Mouse (Mus musculus): ENCODE results near the gene Zfp568. TPM values are rescaled to one million over a fixed set of nuclear protein-coding genes. Genes with fewer than 3 reads are reported as not detected.
"Not testable (repeated sequence)": the region's sequence is repeated elsewhere in the genome, so short reads cannot be mapped to it uniquely, and the experiment has no call there.

Gene Zfp568
- polyA plus RNA-seq, 1 experiment from 2014 or later: 6.5 TPM

DNA sequence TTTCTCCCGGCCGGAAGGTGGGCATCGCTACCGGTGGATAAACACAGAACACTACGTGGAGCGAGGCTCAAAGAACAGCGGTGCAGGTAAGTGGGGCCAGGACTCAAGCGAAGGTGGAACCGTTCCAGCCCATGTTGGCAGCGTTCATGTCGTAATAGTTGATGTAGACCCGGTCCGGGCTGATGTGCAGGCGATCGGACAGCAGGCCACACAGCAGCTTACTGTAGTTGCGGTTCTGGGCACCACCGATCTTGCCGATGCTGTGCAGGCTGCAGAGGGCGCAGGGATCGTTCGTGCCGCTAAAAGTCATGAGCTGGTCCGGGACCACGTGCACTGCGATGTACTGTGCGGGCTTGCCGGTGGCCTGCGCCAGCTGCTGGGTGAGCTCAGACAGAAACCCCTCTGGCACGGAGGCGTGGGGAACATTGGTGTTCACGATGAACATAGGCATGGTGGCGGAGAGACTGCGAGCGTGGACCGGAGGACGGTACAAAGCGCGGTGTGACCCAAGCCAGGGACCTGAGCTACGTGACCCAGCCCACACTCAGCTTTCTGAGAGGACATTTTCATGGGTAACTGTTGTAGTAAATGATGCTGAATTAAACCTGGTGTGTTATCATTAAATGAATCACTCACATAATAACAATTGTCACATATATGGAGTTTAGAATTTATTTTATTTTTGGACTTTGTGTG, 18.5 kb upstream of the Zfp568 start:
- H3K4me1 ChIP-seq (replicated peaks); H3K9me3 ChIP-seq; H3K27me3 ChIP-seq; ATAC-seq (ENCODE audit: low read depth); H3K36me3 ChIP-seq; H3K4me3 ChIP-seq; H3K9ac ChIP-seq; H3K4me2 ChIP-seq; H3K27ac ChIP-seq (replicated peaks): not testable (repeated sequence)
- WGBS: 49% methylated on average over 39 of the region's 39 CpGs

DNA sequence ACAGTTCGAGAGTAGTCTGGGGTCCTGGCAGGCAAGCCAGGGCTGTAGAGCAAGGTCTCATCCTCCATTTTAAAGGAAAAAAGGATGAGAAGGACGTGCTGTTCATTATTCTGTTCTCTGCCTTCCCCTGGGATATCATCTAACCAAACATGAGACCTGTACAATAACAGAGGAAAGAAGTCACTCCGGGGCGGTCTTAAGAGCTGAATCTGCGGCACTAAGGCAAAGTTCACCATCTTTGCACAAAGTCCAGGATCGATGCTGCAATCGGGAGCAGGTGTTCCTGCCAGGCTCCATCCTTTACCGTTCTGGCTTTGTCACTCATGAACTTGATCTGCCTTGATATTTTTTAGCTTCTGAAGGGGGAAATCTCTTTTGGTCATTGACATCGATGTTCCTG, 13.1 kb upstream of the Zfp568 start:
- no peak for ATAC-seq (ENCODE audit: low read depth)
- Histone ChIP-seq H3K27me3 (no peaks in the 10 kb centered on the region), H3K4me2 (no peak overlapping the region), H3K36me3 (0 out of 2 replicates have a peak, but pooled peaks cover 5% of the 10 kb centered on the region), H3K27ac (replicated peaks) (no peak overlapping the region), H3K9me3 (no peaks in the 10 kb centered on the region; the same call in 1 of the 2 replicates), H3K4me1 (replicated peaks) (no peaks in the 10 kb centered on the region), H3K4me3 (no peak overlapping the region), H3K9ac (no peak overlapping the region)
- 87% methylated on average over 9 of the region's 9 CpGs for WGBS

DNA sequence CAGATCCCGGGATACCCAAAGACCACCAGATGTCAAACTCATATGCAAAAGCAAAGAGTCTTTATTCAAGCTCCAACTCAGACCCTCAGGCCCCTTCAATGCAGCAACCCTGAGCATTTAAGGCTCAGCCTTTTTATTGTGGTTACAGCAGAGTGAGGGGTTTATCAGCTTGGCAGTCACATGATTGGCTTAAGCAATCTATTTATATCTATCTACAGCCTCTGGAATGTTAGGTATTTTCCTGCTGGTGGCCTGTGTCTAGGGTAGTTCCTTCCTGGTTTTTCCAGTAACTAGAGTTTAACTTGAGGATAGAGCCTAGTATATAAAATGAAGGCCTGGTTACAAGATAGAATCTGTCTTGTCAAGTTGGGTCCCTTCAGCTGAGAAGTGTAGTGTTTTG, 3.0 kb upstream of the Zfp568 start:
- no peak overlapping the region for H3K9ac ChIP-seq
- no peak overlapping the region for H3K27ac ChIP-seq (replicated peaks)
- no peaks in the 10 kb centered on the region for H3K9me3 ChIP-seq
- H3K4me2 ChIP-seq: no peak overlapping the region
- no peak overlapping the region for H3K4me3 ChIP-seq
- H3K36me3 ChIP-seq: peaks cover 4% of the 10 kb centered on the region
- H3K4me1 ChIP-seq (replicated peaks): peaks cover 27% of the 10 kb centered on the region
- no peak for ATAC-seq (ENCODE audit: low read depth)
- WGBS: 87% methylated on average over 1 of the region's 1 CpGs
- no peaks in the 10 kb centered on the region for H3K27me3 ChIP-seq

GRCm38 (mm10) chr7:29981455-29981854, 2.3 kb upstream of the Zfp568 start:
- peaks cover 29% of the 10 kb centered on the region for H3K4me1 ChIP-seq (replicated peaks)
- H3K4me2 ChIP-seq: no peak overlapping the region
- no peak overlapping the region for H3K4me3 ChIP-seq
- no peak overlapping the region for H3K27ac ChIP-seq (replicated peaks)
- H3K9ac ChIP-seq: no peak overlapping the region
- whole genome bisulfite sequencing: 57% methylated on average over 5 of the region's 5 CpGs
- no peaks in the 10 kb centered on the region for H3K27me3 ChIP-seq
- peaks cover 10% of the 10 kb centered on the region for H3K36me3 ChIP-seq
- no peaks in the 10 kb centered on the region for H3K9me3 ChIP-seq
- ATAC-seq (ENCODE audit: low read depth): no peak

DNA sequence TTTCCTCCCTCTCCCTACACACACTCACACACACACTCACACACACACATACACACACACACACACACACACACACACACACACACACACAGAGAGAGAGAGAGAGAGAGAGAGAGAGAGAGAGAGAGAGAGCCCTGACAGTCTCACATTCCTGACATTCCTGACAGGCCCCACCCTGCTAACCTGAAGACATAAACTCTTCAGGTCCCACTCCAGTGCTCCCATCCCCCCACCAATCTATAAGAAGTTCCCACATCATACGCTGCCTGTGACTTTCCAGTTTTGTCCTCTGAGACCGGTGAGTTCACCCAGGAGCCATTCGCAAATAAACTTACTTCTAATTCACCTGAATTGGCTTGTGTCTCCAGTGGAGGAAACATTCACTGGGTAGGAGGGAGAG, 1.9 kb upstream of the Zfp568 start:
- Histone ChIP-seq H3K9ac (no peak overlapping the region), H3K4me3 (no peak overlapping the region), H3K9me3 (no peaks in the 10 kb centered on the region), H3K36me3 (peaks cover 12% of the 10 kb centered on the region), H3K4me2 (no peak overlapping the region), H3K4me1 (replicated peaks) (peaks cover 29% of the 10 kb centered on the region), H3K27me3 (no peaks in the 10 kb centered on the region), H3K27ac (replicated peaks) (no peak overlapping the region)
- ATAC-seq (ENCODE audit: low read depth): no peak
- WGBS: 95% methylated on average over 3 of the region's 3 CpGs

- peaks cover 16% of the 10 kb centered on the region for H3K36me3 ChIP-seq
- H3K9me3 ChIP-seq: no peaks in the 10 kb centered on the region
- H3K9ac ChIP-seq: peak overlapping the region; percentile 86; the same call in 1 of the 2 replicates
- H3K27me3 ChIP-seq: no peaks in the 10 kb centered on the region
- 85% methylated on average over 4 of the region's 4 CpGs for WGBS
- peak overlapping the region; percentile 70 for H3K4me2 ChIP-seq
- H3K27ac ChIP-seq (replicated peaks): no peak overlapping the region
- ATAC-seq (ENCODE audit: low read depth): no peak
- H3K4me1 ChIP-seq (replicated peaks): peaks cover 29% of the 10 kb centered on the region
- H3K4me3 ChIP-seq: no peak overlapping the region
Observed at GRCm38 (mm10) chr7:29982341-29982740, 1.4 kb upstream of the Zfp568 start.

DNA sequence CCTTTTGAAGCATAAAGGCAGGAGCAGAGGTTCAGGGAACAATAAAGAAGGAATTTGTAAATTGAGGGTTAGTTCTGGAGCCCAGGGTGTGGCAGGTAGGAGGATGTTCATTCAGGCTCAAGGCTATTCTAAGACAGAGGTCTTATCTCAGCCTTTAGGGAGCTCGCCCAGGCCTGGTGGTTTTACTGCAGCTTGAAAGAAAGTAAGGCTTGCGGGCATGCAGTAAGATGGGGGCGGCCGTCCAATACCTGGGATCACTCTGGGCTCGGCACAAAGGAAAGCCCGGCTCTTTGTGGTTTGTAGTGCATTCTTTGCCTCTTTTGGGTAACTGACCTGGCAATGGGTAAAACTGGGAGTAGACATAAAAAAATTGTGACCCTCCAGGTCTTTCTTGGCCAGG, 824 bp upstream of the Zfp568 start:
- H3K9ac ChIP-seq: peak overlapping the region; percentile 86
- H3K27me3 ChIP-seq: no peaks in the 10 kb centered on the region
- peak overlapping the region; percentile 92 for H3K27ac ChIP-seq (replicated peaks)
- ATAC-seq (ENCODE audit: low read depth): peak; percentile 21; the same call in 1 of the 2 replicates
- H3K9me3 ChIP-seq: no peaks in the 10 kb centered on the region
- H3K4me1 ChIP-seq (replicated peaks): peaks cover 29% of the 10 kb centered on the region
- H3K4me2 ChIP-seq: peak overlapping the region; percentile 70
- 26% methylated on average over 6 of the region's 6 CpGs for whole genome bisulfite sequencing
- peak overlapping the region; percentile 90 for H3K4me3 ChIP-seq
- peaks cover 22% of the 10 kb centered on the region for H3K36me3 ChIP-seq

DNA sequence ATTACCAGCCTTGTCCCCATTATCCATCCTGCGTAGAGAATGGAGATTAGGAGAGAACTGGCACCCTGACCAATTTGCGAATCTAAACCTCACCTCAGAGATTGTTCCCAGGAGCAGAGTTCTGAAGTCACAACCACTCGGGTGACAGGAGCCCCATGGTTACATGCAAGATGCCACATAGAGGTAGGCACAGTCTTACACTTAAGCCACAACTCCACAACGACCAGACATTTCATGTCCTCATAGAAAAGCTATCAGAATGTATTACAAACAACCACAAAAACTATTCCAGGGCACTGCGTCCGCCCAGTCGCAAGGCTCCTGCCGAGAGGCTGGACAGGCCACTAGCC, 440 bp upstream of the Zfp568 start:
- Histone ChIP-seq H3K9me3 (no peaks in the 10 kb centered on the region), H3K27ac (replicated peaks) (peak overlapping the region; percentile 92), H3K4me1 (replicated peaks) (peaks cover 29% of the 10 kb centered on the region), H3K9ac (peak overlapping the region; percentile 86), H3K4me2 (peak overlapping the region; percentile 70), H3K36me3 (peaks cover 26% of the 10 kb centered on the region), H3K4me3 (peak overlapping the region; percentile 90), H3K27me3 (no peaks in the 10 kb centered on the region)
- no peak for ATAC-seq (ENCODE audit: low read depth)
- 1% methylated on average over 8 of the region's 8 CpGs for WGBS

DNA sequence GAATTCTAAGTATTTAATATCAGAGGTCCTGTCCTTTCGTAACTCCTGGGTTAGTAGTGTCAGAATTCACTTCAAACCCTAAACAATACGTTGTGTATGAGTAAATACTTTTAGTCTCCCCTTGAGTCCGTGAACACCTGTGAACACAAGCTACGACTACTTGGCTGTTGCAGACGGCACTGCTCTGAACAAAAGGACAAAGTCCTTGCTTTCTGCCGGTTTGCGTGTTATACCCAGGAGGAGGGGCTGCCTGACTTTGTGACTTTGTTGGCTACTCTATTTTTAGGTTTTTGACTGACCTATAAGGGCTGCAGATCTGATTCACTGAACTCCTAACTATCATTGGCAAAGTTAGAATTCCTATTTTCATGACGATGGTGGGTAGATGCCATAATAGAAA, 2.3 kb downstream of the Zfp568 start:
- 94% methylated on average over 8 of the region's 8 CpGs for WGBS
- no peak overlapping the region for H3K9ac ChIP-seq
- ATAC-seq (ENCODE audit: low read depth): no peak
- no peaks in the 10 kb centered on the region for H3K9me3 ChIP-seq
- peaks cover 29% of the 10 kb centered on the region for H3K4me1 ChIP-seq (replicated peaks)
- H3K27me3 ChIP-seq: no peaks in the 10 kb centered on the region
- H3K36me3 ChIP-seq: peaks cover 44% of the 10 kb centered on the region
- no peak overlapping the region for H3K4me2 ChIP-seq
- H3K4me3 ChIP-seq: no peak overlapping the region
- no peak overlapping the region for H3K27ac ChIP-seq (replicated peaks)

DNA sequence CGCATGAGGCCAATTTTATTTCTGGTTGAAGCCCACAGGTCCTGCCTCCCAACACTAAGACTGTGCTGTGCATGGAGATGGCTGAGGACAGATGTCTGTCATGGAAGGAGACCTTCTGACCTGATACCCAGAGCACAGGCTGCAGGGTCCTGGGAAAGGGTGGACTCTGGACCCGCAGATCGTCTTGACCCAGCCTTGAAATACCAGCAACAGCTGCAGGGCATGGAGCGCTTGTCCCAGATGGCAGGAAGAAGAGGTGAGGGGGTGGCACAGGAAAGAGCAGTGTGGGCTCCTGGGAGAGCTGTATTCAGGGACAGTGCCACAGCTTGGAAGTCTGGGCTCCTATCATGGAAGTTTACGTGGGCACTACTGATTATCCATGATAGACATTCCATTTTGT, 3.8 kb downstream of the Zfp568 start:
- 92% methylated on average over 5 of the region's 5 CpGs for WGBS
- ATAC-seq (ENCODE audit: low read depth): no peak
- H3K36me3 ChIP-seq: peaks cover 57% of the 10 kb centered on the region

DNA sequence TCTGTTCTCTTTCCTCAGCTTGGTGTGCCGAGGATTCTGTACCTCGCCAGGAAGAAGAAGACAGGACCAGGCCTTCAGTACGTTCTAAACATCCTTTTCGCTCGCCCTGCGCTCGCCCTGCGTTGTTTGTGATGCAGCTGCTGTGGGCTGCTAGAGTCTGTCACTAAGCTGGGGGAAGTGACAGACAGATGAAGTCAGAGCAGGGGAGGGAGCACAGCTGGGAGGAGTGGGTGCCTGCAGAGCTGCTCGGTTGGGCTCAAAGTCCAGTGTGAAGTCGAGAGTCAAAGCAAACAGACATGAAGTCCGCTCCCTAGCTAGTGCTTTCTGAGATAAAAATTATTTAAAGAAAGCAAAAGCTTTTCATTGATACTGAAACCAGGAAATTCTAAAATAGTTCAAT, 5.3 kb downstream of the Zfp568 start:
- no peaks in the 10 kb centered on the region for H3K27me3 ChIP-seq
- H3K9me3 ChIP-seq: no peaks in the 10 kb centered on the region
- no peak for ATAC-seq (ENCODE audit: low read depth)
- H3K4me1 ChIP-seq (replicated peaks): peaks cover 15% of the 10 kb centered on the region
- 88% methylated on average over 11 of the region's 11 CpGs for WGBS
- H3K4me2 ChIP-seq: no peak overlapping the region
- peaks cover 68% of the 10 kb centered on the region for H3K36me3 ChIP-seq
- no peak overlapping the region for H3K27ac ChIP-seq (replicated peaks)
- H3K9ac ChIP-seq: no peak overlapping the region
- no peak overlapping the region for H3K4me3 ChIP-seq

More for the DNA sequence above, 3.8 kb downstream of the Zfp568 start:
- no peak overlapping the region for H3K4me2 ChIP-seq
- no peaks in the 10 kb centered on the region for H3K27me3 ChIP-seq
- no peaks in the 10 kb centered on the region for H3K9me3 ChIP-seq
- H3K4me3 ChIP-seq: no peak overlapping the region
- no peak overlapping the region for H3K9ac ChIP-seq
- no peak overlapping the region for H3K27ac ChIP-seq (replicated peaks)
- H3K4me1 ChIP-seq (replicated peaks): peaks cover 22% of the 10 kb centered on the region

DNA sequence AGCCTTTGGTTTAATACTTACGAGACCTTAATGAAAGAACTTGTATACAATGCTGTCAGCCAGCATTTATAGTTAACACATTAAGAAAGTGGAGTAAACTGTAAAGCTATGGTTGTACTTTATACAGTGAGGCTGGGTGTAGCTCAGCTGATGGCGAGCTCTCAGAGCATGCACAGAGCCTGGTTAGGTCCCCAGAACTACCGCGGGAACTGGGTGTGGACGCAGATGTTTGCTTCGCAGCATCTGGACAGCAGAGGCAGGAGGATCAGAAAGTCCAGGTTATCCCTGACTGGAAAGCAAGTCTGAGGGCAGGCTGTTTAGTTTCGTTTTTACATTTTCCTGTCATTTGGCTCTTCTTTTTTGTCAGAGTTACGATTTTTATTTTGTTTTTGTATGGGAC, 8.9 kb downstream of the Zfp568 start:
- no peak for ATAC-seq (ENCODE audit: low read depth)
- Histone ChIP-seq H3K9ac (no peak overlapping the region), H3K4me2 (no peak overlapping the region), H3K27me3 (no peaks in the 10 kb centered on the region), H3K36me3 (peaks cover 83% of the 10 kb centered on the region), H3K4me3 (no peak overlapping the region), H3K4me1 (replicated peaks) (no peaks in the 10 kb centered on the region), H3K27ac (replicated peaks) (no peak overlapping the region), H3K9me3 (no peaks in the 10 kb centered on the region)
- WGBS: 98% methylated on average over 8 of the region's 8 CpGs

DNA sequence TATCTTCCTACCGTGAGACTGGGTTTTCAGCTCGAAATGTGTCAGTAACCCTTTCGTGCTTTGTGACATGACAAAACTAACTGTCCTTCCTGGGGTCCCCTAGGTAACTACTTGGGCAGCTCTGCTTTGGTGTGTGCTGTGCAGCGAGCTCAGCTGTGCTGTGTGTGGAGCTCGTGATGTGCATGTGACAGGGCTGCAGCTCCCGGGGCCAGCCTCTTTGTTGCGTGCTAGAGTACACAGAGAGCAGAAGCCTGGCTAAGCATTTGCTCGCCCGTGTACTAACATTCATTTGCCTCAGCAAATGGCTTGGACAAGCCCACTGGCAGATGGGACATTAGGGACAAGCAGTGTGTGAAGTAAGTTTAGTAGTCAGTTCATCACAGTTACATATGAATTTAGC, 9.6 kb downstream of the Zfp568 start:
- Histone ChIP-seq H3K4me1 (replicated peaks) (no peaks in the 10 kb centered on the region), H3K4me2 (no peak overlapping the region), H3K36me3 (peaks cover 84% of the 10 kb centered on the region), H3K9ac (no peak overlapping the region), H3K27ac (replicated peaks) (no peak overlapping the region), H3K9me3 (no peaks in the 10 kb centered on the region), H3K27me3 (no peaks in the 10 kb centered on the region), H3K4me3 (no peak overlapping the region)
- no peak for ATAC-seq (ENCODE audit: low read depth)
- 94% methylated on average over 9 of the region's 9 CpGs for WGBS

All from neural tube, embryonic 13.5 days (tissue).